Mouse (Mus musculus): ENCODE measurements around the gene Tarbp2. TPM values are rescaled to one million over a fixed set of nuclear protein-coding genes. Genes with fewer than 3 reads are reported as not detected.

Tarbp2 gene
- polyA plus RNA-seq, 1 experiment, result 121 TPM

DNA sequence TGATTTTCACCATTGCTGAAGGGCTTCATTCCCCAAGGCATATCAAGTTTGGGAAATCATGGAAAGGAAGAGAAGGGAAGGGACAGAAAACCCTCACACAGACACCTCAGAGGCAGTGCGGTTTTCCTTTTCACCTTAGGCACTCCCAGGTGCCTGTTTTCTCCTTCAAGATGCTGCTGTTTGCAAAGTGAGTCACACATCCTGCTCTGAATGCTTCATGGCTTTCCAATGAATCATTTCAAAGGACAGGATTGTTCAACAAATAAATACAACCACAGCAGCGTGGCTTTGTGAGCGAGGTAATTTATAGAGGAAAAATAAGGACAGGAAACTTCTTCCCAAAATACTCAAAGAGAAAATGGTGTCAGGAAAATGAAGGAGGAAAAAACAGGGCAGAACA is 54.1 kb downstream of the Tarbp2 start:
- Histone ChIP-seq H3K4me1 (ENCODE audit: control insufficient read depth, insufficient read depth, low read length) (no peaks in the 10 kb centered on the region), H3K27me3 (ENCODE audit: control insufficient read depth, insufficient read depth, low read length) (no peaks in the 10 kb centered on the region), H3K27ac (ENCODE audit: insufficient read depth, low read length) (no peak overlapping the region), H3K4me3 (replicated peaks; ENCODE audit: insufficient read depth, low read depth, low read length) (no peak overlapping the region)
- no peak for DNase-seq
- 83% methylated on average over 3 of the region's 3 CpGs for WGBS
- TF ChIP-seq POLR2A (IDR thresholded peaks at IDR 0.05; ENCODE audit: borderline replicate concordance, insufficient read depth, low read length), result no peak
- TF ChIP-seq CTCF (IDR thresholded peaks at IDR 0.05; ENCODE audit: borderline replicate concordance, insufficient read depth, low read depth, low read length), result no peak

Other genes with a start within 250 kb of the Tarbp2 start
- gene Gm9918, start 247.6 kb upstream of the Tarbp2 start, polyA plus RNA-seq (2012; rRNA removed), result 0.13 and 0.15 TPM in 2 replicates
- gene Mfsd5, start 238.7 kb upstream of the Tarbp2 start, polyA plus RNA-seq (2012; rRNA removed), result 60.9 and 62.3 TPM in 2 replicates
- gene Espl1, start 221.9 kb upstream of the Tarbp2 start, polyA plus RNA-seq (2012; rRNA removed), result 0.62 and 0.86 TPM in 2 replicates
- gene Pfdn5, start 192.1 kb upstream of the Tarbp2 start, polyA plus RNA-seq (2012; rRNA removed), result 318 and 360 TPM in 2 replicates
- 106 and 110 TPM in 2 replicates for gene Myg1, start 186.5 kb upstream of the Tarbp2 start, polyA plus RNA-seq (2012; rRNA removed)
- gene Aaas, start 167.4 kb upstream of the Tarbp2 start, polyA plus RNA-seq (2012; rRNA removed), result 29.7 and 33.1 TPM in 2 replicates
- 1.4 TPM in 2 replicates for gene Sp7, start 151.0 kb upstream of the Tarbp2 start, polyA plus RNA-seq (2012; rRNA removed)
- gene Sp1, start 112.0 kb upstream of the Tarbp2 start, polyA plus RNA-seq (2012; rRNA removed), result 12.6 and 14.1 TPM in 2 replicates
- gene Amhr2, start 72.8 kb upstream of the Tarbp2 start, polyA plus RNA-seq (2012; rRNA removed), result 3.2 TPM in 2 replicates
- 160 and 164 TPM in 2 replicates for gene Prr13, start 59.2 kb upstream of the Tarbp2 start, polyA plus RNA-seq (2012; rRNA removed)
- gene Pcbp2, start 47.7 kb upstream of the Tarbp2 start, polyA plus RNA-seq (2012; rRNA removed), result 539 and 562 TPM in 2 replicates
- gene Gm10337, start 14.5 kb upstream of the Tarbp2 start, polyA plus RNA-seq (2012; rRNA removed), result not detected in 2 replicates
- 130 and 149 TPM in 2 replicates for gene Map3k12, start 1.1 kb upstream of the Tarbp2 start, polyA plus RNA-seq (2012; rRNA removed)
- 8.5 and 10.4 TPM in 2 replicates for gene Npff, start 6.8 kb downstream of the Tarbp2 start, polyA plus RNA-seq (2012; rRNA removed)
- not detected in 2 replicates for gene Gm28047, start 106.9 kb downstream of the Tarbp2 start, polyA plus RNA-seq (2012; rRNA removed)
- 66.6 and 74.6 TPM in 2 replicates for gene Atf7, start 107.3 kb downstream of the Tarbp2 start, polyA plus RNA-seq (2012; rRNA removed)
- gene Atp5g2, start 154.2 kb downstream of the Tarbp2 start, polyA plus RNA-seq (2012; rRNA removed), result 391 and 398 TPM in 2 replicates
- gene Calcoco1, start 204.0 kb downstream of the Tarbp2 start, polyA plus RNA-seq (2012; rRNA removed), result 55.8 and 56.0 TPM in 2 replicates